Mouse (Mus musculus) heart, adult 2 months (tissue): Measurements from ENCODE around the gene Plppr1.

Experiments used
- CTCF ChIP-seq: fragments of 200-600 bp; IDR thresholded peaks from 2 replicates; pipeline ENCODE4 v1.8.1; 2022; ENCODE audit warnings: antibody characterized with exemption, mild to moderate bottlenecking, moderate library complexity
- EP300 ChIP-seq: fragments of 200-500 bp; IDR thresholded peaks from 2 replicates; pipeline ENCODE4 v1.6.1; 2011; ENCODE audit warnings: low read depth, low read length, control low read depth; ENCODE audit not compliant: insufficient read depth
- POLR2A ChIP-seq: fragments of 200-500 bp; IDR thresholded peaks from 2 replicates; pipeline ENCODE4 v1.6.1; 2011; ENCODE audit warnings: mild to moderate bottlenecking, low read depth, low read length, control low read depth; ENCODE audit not compliant: insufficient read depth

- TF ChIP-seq EP300 = no peak
- no peak for TF ChIP-seq CTCF
- TF ChIP-seq POLR2A = no peak
These were observed 8.4 kb upstream of the Plppr1 start for GRCm38 (mm10) chr4:49050628-49051027.
